Mouse (Mus musculus) adrenal gland, adult (tissue): ENCODE results near the gene Scn1a.
A peak's percentile ranks its signal among the peaks of the same experiment; 100 is the strongest.

Source experiments
- DNase-seq, 2 experiments: peaks; one replicate each; pipeline ENCODE4 v3.0.0; 2022 to 2023; ENCODE audit warnings: low spot score in 1 of 2; ENCODE audit not compliant: inconsistent age in 2 of 2

Scn1a gene

DNA sequence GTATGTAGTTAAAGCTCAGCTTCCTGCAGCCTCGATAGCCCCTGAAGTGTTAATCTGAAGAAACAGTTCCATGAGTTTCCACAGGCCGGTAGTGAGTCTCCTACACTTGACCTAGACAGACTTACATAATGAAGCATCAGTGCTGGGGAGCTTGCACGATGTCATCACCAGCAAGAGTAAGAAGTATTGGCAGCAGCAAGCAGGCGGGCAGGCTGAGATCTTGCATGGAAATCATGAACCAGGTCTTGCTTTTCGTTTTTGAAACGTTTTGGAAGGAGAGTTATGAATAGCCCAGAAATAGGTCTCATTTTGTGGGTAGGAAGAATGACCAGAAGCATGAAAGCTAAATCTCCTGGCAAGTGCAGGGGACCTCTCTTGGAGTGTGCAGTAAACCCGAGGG, at the start of gene Scn1a:
Gene Scn1a, minus strand, starts transcription at position 130 of the 400 bp plus-strand sequence.
- DNase-seq: peak in 1 of 2 experiments; percentile 29

DNA sequence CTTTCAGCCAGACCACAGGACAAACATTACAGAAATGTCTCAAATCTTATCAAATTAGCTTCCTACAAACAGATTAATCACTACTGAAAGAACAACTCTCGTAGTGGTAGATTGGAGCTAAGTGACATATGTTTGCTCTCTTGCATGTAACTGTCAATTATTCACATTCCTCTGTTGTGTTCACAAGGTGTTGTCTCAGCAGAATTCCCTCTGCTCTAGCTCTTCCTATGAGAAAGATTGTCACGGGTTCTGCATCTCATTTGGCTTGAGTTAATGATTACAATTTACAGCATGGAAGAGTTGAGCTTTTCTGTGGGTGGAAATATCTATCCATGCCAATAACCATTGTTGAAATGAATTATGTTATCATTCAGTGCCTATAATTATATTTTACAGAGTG, 37.8 kb upstream of the Scn1a start:
- no peak for DNase-seq

DNA sequence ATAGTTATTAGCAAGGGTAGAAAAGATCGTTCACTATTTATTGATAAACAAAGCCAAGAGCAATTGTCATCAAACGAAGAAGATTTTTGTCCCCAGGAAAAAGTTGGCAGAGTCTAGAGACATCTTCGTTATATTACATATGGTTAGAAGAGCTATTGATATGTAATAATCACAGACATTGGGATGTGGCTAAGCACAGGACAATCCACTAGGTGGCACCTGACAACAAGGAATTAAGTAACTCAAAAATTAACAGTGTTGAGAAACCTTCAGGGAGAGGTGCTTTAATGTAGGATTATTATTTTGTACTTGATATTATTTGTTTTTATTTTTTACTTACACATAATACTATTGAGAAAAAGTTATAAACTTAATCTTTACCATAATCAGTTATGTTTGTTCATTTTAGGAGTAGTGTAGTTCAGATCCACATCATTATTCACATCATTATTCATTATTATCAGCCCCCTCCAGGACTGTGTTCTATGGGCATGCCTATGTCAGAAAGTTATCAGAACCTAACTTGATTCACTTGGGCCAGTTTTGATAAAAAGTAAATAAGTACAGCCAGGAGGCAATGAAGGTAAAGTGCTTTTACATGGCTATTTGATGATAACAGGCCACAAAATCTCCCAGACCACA, 32.7 kb upstream of the Scn1a start:
- peak in 1 of 2 experiments; percentile 64 for DNase-seq

- DNase-seq: peak in 1 of 2 experiments; percentile 37
Measured at GRCm38 (mm10) chr2:66465484-66465883, 24.8 kb upstream of the Scn1a start.

GRCm38 (mm10) chr2:66464874-66465458, 24.3 kb upstream of the Scn1a start:
- DNase-seq: no peak

DNA sequence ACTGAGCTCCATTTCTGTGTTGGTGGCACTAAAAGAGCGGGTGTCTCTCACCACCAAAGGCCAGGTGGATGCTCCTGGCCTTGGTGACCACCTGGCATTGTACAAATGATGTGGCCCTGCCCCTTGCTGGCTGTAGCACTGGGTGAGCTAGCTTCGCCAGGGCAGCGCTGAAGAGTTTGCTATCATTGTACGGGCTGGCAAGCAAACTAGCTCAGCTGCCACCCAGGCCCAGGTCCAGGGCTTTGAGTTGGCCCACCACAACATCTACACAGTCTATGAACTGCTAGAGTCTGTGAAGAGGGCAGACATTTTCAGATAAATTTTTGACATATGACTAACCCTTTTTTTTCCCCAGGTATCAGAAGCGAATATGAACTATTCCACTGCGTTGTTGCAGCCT, 23.3 kb upstream of the Scn1a start:
- no peak for DNase-seq

GRCm38 (mm10) chr2:66462458-66462857, 21.8 kb upstream of the Scn1a start:
- no peak for DNase-seq

DNA sequence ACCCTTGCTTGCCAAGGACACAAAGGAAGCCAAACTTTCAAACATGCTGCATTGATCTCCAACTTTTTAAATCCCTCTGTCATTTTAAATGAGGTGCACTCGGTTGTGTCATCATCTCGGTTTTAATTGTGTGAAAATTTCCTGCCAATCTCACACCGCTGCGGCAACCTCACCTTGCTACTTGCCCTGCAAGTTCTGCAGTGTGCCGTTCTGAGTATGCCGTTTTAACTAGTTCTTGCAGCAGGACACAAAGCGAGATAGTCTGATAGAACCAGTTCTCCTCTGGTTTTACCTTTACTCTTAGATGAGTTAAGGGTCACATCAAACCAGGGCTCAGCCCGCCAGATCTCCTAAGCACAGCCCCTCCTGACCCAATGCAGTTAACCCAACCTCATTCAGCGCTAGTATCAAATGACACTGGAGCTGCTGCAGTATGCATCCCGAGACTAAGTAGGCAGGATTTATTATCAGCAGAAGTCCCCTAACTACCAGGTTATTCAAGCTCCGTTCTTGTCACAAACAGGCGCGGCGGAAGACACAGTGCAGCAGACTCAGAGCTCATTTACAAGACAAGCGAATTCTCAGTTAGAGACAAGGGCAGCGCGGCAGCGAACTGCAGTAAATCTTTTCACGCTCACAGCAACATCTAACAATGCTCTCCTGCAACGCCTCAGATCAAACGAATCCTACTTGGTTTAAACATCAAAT, 722 bp downstream of the Scn1a start:
- DNase-seq: peak in 1 of 2 experiments; percentile 26

- no peak for DNase-seq
Measured at GRCm38 (mm10) chr2:66436286-66436685, 4.4 kb downstream of the Scn1a start.

- DNase-seq: peak; percentile 15 to 75
Measured at GRCm38 (mm10) chr2:66409740-66410290, 30.8 kb downstream of the Scn1a start.

GRCm38 (mm10) chr2:66408899-66409739, 31.5 kb downstream of the Scn1a start:
- peak; percentile 8 to 51 for DNase-seq

DNA sequence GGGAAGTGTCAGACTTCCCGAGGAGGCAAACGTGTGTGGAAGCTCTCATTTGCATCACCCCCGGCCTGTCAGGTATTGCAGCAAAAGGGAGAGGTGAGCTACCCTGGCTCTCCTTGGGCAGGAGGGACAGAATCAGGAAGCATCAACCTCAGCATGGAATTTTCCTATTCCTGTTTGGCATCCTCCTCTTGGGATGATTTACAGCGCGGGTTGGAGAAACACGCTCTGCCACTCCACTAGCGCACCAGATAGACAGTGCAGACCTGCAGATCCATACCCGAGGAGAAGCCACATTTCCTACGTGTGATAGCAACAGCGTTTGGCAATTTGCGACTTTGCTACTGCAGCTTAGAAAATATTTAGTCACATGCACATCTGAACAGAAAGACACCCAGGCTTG, 32.2 kb downstream of the Scn1a start:
- peak in 1 of 2 experiments; percentile 6 for DNase-seq

- no peak for DNase-seq
Measured at GRCm38 (mm10) chr2:66392586-66392985, 48.1 kb downstream of the Scn1a start.

DNA sequence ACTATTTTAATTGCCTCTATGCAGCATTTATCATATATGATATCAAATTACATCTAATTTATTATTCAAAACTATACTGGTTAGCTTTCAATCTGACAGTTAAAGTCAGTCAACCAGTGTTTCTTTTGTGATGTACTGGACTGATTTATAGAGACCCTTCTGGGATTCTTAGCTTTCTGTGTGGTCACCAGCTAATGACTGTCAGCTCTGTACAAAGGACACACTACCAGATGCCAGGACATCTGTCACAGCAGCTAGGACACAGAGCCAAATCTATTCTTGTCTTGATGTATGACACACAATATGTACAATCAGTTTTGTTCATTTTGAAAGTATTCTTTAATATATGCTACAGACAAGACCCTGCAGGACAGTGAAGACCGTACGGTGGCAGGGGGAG, 72.7 kb downstream of the Scn1a start:
- DNase-seq: no peak

DNA sequence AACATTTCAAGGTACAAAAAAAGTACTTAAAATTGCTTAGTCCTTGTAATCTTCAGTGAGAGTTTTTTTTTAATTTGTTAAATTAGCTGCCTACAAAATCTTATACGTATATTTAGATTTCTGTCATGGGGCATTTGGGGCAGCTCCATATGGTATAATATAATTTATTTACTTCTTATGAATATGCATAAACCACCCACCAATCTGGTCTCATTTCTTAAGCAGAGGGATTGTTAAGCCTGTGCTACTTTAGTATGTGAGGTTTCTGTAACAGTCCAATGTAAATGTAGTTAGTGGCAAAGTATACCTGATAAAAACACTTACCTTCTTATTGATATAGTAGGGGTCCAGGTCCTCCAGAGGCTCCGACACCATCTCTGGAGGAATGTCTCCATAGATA, 90.0 kb downstream of the Scn1a start:
- DNase-seq: no peak

GRCm38 (mm10) chr2:66346622-66347021, 94.0 kb downstream of the Scn1a start:
- DNase-seq: no peak

GRCm38 (mm10) chr2:66346181-66346580, 94.5 kb downstream of the Scn1a start:
- DNase-seq: no peak

DNA sequence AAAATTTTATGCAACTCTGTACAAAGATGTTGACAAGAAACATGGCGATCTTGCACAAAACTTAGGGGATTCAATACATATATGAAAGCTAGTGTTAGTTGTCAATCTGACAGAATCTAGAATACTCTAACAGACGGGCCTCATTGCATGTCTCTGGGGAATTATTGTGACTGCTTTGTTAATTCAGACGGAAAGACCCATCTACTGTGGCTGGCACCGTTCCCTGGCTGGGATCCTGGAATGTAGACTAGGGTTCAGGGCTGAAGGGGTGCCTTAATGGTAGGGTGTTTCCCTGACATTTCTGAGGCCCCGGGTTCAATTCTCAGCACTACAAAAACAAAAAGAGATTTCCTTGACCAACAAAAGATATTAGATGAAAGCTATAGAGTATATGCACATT, 103.2 kb downstream of the Scn1a start:
- no peak for DNase-seq

GRCm38 (mm10) chr2:66336396-66336795, 104.2 kb downstream of the Scn1a start:
- peak in 1 of 2 experiments; percentile 34 for DNase-seq

GRCm38 (mm10) chr2:66272551-66272950, 168.1 kb downstream of the Scn1a start:
- no peak for DNase-seq
